Mouse (Mus musculus) induced T-regulatory cell, adult 2 months (primary cell): ENCODE data around the gene Chmp2a.

ENCODE experiments used
- DNase-seq: peaks from one replicate; pipeline ENCODE4 v3.0.0-alpha.2; 2012; ENCODE audit warnings: low read depth

Gene Chmp2a

DNA sequence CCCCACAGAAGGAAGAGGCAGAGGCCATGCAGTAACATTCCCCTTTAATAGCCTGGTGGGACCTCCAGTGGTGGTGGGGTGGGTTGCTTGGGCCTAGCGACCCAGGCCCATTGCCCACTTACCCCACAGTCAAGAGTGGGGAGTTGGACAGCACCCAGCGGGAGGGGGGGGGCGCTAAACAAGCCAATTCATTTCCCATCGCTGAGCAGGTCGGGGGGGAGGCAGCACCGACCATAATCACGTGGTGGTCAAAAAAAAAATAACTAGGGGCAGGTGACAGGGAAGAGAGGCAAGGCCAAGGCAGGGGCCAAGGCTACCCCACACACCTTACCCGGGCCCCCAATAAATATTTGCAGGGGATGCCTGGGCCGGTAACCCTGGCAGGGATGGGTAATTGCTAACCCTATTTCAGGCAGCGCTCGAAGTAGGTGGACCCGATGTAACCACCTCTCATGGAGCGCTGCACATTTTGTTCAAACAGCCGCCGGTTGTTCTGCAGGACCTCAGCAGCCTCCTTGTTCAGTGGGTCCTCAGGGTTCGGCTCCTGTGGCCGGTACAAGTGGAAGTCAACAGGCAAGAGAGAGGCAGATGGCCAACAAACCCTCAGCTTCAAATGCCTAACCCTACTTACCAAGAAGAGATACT, 726 bp upstream of the Chmp2a start:
- no peak for DNase-seq

DNA sequence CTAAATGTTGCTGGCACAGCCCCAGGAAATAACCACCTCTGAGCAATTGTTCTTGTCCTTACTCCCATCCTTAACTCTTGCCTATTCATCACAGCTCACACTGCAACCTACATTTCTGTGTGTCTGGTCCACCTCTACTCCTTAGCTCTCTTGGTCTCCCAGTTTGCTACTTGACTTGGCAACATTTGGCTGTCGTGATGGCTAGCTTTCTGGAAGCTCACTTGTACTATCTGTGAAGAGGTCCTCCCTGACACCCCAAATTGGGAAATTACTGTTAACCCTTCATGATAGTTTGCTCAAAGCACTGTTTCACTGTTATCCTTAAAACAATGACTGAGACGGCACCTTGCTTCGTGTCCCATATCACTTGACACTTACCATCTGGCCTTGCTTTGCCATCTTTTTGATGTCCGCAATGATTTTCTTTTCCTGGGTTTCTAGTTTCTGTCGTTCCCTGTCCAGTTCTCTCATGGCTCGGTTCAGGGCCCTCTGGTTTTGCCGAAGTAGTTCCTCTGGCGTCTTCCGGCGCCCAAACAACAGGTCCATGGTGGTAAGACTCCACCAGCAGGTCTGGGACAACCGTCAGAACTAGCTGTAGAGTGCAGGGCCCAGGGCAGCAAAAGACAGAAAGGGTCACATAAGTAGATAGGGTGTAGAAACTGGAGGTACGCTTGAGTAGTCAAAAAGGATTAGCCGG, 1.0 kb downstream of the Chmp2a start:
- no peak for DNase-seq

DNA sequence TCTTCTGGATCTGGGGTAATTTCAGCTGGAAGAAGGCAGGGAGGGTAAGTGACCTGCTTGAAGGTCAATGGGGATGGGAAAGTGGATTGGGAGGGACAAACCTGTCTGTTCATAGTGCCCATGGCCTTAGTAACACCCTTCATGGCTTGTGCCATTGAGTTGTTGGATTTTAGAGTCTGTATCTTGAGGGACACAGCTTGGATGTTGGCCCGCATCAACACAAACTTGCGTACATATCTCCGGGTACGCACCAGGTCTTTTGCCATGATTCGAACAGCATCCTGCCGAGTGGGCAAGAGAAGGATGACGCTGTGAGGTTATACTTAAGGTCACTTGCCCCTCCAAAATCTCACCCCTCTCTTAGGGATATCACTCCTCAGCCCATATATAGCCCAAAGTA, 2.1 kb downstream of the Chmp2a start:
- DNase-seq = no peak

DNA sequence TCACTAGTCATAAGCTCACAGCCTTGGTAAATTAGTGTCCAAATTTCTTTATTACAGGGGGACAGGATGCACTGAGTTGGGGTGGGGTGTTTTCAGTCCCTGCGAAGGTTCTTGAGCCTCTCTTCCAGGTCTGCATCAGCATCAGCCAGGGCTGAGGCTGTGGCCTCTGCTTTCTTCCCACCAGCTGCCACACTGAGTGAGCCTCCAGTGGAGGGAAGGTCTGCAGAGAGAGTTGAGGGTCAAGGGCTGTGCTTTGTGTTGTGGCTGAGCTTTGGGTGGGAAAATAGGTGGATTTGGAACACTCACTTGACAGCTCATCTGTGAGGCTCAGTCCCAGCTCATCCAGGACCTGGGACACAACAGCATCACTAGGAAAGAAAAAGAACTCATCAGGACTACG, 2.6 kb downstream of the Chmp2a start:
- no peak for DNase-seq

DNA sequence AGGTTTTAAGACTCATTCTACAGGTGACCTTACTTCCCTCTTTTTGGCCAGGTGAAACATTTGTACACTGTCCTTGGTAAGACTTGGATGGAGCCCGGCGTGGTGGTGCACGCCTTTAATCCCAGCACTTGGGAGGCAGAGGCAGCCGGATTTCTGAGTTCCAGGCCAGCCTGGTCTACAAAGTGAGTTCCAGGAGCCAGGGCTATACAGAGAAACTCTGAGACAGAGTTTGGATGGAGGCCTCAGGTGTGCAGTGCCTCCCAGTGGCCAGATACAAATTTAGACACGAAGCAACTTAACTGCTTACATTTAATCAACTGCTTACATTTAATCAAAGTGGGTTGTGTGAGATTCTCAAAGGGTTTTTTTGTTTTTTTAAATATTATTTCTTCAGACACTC, 3.5 kb downstream of the Chmp2a start:
- DNase-seq = peak; percentile 55

DNA sequence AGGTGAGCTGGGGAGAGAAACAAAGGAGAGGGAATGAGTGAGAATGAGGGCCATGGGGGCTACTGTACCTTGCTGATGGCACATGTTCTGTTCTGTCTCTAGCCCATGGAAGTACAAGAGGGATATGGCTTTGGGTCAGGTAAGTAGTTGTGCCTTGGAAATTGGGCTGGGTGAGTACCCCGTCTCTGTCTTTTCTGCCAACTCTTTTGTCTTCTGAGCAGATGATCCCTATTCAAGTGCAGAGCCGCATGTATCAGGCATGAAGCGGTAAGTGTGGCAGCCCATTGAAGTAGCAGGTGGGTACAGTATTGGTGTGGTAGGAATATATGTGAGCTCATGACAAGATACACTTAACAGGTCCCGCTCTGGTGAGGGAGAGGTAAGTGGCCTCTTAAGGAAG, 5.6 kb downstream of the Chmp2a start:
- no peak for DNase-seq

DNA sequence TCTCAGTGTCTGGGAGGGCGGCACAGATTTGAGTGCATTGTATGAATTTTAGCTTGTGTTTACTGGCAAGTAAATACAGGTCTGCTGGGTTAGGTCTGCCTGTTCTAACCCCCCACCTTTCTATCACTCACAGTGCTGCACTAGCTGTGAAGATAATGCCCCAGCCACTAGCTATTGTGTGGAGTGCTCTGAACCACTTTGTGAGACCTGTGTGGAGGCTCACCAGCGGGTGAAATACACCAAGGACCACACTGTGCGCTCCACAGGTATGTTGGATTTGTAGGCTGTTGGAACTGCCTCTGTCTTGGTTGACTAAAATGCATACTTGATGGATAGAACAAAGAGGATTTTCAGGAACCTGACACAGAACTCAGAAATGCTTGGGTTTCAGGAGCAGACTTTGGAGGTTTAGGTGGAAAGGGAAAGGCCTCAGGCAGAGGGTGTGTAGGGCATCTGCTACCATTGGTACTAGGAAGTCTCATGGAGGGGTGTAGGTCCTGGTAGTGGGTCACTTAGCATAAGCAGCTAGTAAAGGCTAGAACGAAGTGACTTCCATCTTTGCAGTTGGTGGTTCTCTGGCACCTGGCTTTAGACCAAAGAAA, 9.0 kb downstream of the Chmp2a start:
- DNase-seq = no peak

DNA sequence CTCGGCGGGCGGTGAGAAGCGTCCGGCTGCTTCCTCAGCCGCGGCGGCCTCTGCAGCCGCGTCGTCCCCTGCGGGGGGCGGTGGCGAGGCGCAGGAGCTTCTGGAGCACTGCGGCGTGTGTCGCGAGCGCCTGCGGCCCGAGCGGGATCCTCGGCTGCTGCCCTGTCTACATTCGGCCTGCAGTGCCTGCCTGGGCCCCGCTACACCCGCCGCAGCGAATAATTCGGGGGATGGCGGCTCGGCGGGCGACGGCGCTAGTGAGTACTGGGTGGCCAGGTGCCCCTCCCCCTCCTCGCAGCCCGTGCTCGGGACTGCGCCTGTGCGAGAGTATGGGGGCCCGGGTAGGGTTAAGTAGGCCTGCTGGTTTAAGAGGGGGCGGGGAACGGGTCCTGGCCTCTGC, 9.8 kb downstream of the Chmp2a start:
- peak; percentile 78 for DNase-seq

DNA sequence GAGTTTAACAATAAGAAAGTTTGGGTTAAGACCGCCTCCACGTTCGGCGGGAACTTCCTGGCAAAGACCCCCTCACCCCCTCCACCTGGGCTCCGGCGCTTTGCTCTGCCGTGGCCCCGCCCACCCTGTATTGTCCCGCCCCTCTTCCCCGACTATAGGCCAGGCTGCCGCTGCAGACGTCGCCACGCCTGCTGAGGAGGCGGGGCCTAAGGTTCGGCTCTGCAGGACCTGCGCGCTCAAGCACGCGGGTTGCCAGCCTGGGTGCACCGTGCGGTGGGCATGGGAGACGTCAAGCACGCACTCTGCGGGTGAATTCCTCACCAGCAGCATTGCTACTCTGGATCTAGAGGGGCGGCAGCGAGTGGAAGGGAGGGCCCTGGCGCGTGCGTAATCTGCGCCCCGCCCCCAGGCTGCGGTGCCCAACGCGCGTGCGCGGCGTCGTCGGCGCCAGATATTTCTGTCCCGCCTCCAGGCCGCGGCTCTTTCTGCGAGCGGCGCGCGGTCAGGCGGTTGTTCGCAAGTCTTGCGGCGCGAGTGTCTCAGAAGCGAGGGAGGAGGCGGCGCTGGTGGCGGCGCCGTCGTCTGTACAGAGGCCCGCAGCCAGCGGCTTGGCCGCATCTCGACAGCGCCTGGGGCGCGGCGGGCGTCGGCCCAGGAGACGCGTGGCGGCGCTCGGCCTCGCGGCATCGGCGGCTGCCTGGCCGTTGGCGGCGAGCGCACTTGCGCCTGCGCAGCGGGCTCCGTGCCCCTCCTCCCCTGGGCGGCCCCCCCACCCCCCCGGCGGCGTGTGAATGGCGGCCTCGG, 10.5 kb downstream of the Chmp2a start:
- peak; percentile 97 for DNase-seq

DNA sequence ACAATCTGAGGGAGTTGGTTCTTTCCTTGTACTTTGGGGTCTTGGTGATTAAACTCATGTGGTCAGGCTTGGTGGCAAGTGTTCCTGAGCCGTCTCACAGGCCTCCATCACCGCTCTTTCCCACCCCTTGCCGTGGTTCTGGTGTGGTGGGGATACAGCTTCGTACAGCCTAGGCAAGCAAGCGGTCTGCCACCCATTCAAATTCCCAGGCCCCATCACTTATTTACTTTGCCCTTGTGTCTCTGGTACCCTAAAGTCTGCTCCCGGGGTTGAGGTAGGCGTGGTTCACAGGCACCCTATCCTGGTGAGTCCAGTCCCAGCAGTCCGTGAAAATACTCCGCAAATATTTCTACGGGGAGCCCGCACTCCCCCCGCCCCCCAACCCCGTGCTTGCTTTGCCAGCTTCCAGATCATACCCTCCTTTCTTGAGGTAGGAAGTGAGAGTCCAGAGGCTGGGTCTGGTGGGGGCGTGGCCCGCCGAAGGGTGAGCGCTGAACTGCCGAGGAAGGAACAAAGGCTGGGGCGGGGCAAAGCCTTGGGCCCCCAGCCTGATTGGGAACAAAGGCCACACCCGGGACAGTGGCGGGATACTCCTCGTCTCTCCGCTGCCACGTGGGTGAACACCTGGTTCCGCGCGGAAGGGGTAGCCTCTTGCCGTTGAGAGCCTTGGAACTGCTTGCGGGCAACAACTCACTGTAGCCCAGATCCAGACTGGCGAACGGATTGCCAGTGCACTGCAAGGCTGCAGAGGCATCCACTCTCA, 11.7 kb downstream of the Chmp2a start:
- DNase-seq = peak; percentile 87

DNA sequence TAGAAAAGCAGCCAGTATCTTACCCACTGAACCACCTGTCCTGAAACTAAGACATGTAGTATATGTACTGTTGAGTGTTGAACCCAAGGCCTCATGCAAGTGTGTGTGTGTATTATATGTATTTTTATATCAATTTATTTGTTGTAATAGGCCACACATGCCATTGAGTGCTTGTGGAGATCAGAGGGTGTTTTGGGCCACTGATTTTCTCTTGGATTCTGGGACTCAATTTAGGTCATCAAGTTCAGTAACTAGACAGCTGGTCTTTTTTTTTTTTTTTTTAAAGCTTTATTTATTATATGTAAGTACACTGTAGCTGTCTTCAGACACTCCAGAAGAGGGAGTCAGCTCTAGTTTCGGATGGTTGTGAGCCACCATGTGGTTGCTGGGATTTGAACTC, 19.4 kb downstream of the Chmp2a start:
- DNase-seq = no peak

DNA sequence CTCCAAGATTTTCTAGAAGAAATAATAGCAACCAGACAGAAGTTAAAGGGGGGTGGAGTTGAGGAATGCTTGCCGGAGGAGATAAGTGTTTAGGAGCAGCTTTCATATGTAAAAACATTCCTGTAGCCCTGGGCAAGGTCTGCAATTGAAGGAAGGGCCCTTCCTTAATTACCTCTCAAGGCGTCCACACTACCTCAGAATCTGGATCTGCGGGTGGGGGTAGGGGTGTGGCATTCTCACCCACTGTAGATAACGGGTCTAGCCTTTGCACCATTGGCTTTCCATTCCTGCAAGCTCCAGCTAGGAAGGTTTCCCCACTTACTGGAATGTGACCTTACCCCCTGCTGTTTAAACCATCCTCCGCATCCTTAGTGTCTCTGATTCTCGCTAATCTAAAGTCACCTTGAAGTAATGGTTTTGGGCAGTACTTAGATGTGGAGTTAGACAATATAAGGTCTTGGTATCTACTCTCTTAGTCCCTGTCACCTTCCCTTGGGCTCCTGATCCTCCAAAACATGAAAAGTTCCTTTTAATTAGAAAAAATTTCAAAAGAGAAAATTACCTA, 20.2 kb downstream of the Chmp2a start:
- no peak for DNase-seq

DNA sequence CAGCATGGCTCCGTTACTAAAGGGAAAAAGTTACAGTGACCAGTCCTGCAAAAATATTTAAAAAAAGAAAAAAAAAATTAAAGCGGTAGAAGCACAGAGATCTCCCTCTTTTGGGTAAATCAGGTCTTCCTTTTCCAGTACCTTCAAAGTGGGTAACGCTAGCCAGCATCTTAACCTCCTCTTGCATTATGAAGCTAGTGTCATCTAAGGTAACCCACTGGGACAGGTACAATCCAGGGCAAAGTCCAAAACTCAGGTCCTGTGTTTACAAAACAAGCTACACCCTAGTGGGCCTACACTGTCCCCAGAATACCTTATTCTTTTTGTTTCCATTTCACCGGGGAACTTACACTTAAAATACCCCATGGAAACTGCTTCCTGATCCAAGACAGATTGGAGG, 20.9 kb downstream of the Chmp2a start:
- DNase-seq = no peak

DNA sequence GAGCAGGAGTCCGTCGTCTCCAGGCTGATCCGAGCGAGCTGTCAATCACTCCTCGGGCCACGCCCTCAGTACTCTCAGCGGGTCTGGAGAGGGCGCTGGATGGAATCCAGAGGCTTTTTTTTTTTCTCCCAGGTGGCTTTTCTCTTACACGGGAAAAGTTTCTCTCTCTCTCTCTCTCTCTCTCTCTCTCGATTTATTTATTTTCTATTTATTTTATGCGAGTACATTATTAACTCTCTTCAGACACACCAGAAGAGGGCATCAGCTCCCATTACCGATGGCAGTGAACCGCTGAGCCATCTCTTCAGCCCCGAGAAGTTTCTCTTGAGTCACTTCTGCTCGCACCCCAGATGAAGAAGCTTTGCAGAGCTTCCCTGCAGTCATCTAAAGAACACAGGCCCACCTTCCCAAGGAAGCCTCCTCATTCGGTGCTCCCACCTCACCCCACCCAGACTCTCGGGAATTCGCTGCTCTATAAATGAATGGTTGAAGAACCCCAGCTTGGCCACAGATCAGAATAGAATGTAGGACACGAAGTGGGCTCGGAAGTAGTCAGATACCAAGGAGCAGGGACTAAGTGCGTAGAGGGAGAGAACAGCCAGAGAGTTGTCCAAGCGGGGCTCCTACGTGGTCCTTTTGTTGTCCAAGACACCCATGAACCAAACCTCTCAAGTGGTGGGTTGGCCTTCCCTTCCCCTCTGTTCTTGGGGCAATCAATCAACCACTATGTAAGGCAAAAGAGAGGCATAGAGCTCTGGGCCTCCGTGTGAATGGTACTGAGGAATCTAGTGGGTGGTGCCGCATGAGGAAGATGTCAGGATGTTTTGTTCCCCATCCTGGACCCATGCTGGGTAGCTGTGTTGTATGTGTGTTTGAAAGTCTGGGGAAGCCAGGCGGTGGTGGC, 24.4 kb downstream of the Chmp2a start, which contains the start of gene Zbtb45:
TSS of gene Zbtb45 (minus strand) at position 30 of the 904 bp plus-strand sequence.
- DNase-seq = no peak

DNA sequence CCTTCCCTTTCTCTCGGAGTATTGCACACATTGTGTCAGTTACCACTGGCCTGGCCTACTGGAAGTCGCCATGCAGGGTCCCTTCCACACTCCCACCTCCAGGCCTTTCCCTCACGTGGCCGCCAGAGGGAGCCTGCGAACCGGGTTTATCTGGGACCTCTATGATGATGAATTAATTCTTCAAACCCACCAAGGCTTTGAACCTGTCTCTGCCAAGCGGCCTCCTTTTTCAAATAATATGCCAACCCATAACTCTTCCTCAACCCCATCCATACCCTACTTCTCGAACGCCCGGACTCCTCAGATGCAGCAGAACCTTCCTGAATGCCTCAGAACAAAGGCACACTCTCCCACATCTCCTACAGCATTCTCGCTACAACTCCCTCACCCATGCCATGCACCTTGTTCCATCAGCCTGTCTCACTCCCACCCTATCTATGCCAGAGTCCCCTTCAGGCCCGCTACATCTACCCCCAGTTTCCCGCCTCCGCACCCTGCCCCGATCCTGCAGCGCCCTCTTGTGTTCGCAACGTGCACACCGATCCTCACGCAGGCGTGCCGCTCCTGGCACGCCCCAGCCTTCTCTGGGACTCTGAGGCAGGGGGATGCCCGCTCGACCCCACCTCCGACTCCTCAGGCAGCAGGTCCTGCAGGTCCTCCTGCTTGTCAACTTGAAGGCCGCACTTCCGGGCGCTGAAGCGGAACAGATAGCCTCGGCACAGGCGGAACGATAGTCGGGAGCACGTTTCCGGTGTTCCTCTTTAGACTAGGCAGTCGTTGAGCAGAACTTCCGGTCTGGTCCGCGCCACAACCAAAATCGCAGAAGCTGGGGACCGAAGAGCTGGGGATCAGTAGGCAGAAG, 25.2 kb downstream of the Chmp2a start:
- DNase-seq = peak; percentile 96

DNA sequence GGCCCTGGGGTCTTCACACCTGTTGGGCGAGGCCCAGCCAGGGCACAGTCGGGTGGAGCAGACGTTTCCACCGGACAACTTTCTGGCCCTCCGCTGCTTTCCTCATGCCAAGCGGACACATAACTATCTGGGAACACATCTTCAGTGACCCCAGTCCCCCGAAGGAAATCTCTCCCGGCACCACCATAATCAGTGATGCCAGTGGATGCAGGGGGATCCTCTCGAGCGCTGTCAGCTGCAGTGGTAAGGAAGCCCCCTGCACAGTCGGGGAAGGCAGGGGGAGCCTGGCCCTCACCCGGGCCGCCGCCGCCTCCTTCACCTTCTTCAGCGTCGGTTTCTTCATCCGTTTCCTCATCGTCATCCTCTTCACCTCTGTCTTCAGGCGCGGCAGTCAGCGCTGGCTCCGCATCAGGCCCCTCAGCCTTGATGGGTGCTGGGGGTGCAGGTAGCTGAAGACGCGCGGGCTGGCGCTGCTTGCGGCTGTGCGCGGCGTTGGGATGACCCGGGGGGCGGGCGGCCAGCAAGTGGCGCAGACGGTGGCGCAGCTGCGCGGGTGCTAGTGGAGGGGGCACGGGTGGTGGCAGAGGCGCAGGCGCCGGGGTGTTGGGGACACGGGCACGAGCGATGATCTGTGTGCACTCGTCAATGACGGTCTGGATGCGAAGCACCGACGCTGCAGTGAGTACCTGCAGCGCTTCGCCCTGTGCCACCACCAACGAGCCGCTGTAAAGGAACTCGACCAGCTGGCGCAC, 27.1 kb downstream of the Chmp2a start:
- DNase-seq = no peak

DNA sequence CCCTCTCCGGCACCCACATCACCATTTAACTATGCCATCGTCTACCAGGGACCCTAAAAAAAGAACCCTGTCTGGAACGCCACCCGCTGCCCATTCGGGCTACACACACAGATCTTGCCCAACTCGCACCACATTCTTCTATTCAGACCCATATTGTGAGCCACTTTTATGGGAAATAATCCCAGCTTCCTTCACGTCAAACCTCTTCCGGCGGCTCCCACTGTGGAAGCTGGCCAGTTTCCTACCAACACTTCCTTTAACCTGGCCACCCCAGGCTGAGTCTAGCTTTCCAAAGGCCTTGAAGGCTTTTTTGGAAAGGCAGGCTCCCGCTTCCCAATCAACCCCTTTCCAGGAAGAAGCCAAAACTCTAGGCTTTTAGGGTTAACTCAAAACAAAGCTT, 28.1 kb downstream of the Chmp2a start:
- no peak for DNase-seq

DNA sequence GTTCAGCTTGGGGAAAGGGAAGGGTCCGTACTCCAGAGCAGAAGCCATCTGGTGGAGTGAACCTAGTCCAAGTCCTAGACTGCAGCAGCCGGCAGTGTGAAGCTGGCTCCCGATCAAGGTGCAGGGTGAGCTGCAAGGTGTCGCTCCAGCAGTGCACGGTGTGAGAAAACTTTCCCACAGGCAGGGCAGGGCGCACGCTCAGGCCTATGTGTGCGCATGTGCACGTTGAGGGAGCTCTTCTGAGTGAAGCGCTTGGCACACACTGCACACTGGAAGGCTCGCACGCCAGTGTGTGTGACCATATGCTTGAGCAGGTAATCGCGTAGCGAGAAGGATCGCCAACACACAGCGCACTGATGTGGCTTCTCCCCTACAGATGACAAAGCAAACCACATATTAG, 28.6 kb downstream of the Chmp2a start:
- DNase-seq = no peak

DNA sequence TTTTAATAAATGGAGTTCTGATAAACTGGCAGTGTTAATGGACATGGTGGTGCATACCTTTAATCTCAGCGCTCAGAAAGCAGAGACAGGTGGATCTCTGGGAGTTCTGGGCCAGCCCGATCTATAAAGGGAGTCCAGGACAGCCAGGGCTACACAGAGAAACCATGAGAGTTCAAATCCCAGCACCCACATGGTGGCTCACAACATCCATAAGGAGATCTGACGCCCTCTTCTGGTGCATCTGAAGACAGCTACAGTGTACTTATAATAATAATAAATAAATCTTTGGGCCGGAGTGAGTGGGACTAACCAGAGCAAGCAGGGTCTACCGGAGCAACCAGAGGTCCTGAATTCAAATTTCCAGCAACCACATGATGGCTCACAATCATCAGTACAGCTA, 31.2 kb downstream of the Chmp2a start:
- DNase-seq = no peak
